Mouse (Mus musculus) forebrain, postnatal 0 days (tissue): ENCODE measurements at regions not wholly inside any gene's neighbourhood (a gene's known extent, or its start where the extent isn't known, plus 50 kb on each side); places are given as distances from the start of the nearest gene placed in this dataset.

Experiments
- ATAC-seq: fragments of 200-750 bp; cut with Nextera tagmentation; 2 replicates; pipeline ENCODE4 v1.8.0; 2017; ENCODE audit warnings: mild to moderate bottlenecking, moderate library complexity
- DNase-seq: peaks from one replicate; pipeline ENCODE4 v3.0.0-alpha.2; 2015
- H3K27ac ChIP-seq: fragments of 300-500 bp; sonication (generic); 2 replicates; pipeline ENCODE4 v1.5.1; 2014; ENCODE audit warnings: low read depth, mild to moderate bottlenecking, antibody characterized with exemption, low read length, moderate library complexity, mixed read lengths
- H3K27me3 ChIP-seq: fragments of 300-500 bp; sonication (generic); 2 replicates; pipeline ENCODE4 v1.6.1; 2014; ENCODE audit warnings: mild to moderate bottlenecking, low read length, mixed read lengths; ENCODE audit not compliant: insufficient read depth
- H3K36me3 ChIP-seq: fragments of 300-500 bp; sonication (generic); 2 replicates; pipeline ENCODE4 v1.6.1; 2014; ENCODE audit warnings: mild to moderate bottlenecking, moderate library complexity; ENCODE audit not compliant: insufficient read depth
- H3K4me1 ChIP-seq: fragments of 300-500 bp; sonication (generic); 2 replicates; pipeline ENCODE4 v1.6.1; 2014; ENCODE audit warnings: antibody characterized with exemption; ENCODE audit not compliant: insufficient read depth
- H3K4me2 ChIP-seq: fragments of 300-500 bp; sonication (generic); 2 replicates; pipeline ENCODE4 v1.6.1; 2014; ENCODE audit warnings: low read depth, mild to moderate bottlenecking, moderate library complexity
- H3K4me3 ChIP-seq: fragments of 300-500 bp; sonication (generic); 2 replicates; pipeline ENCODE4 v1.5.1; 2014; ENCODE audit warnings: low read depth, low read length, mixed read lengths
- H3K9ac ChIP-seq: fragments of 300-500 bp; sonication (generic); 2 replicates; pipeline ENCODE4 v1.6.1; 2014; ENCODE audit warnings: mild to moderate bottlenecking
- H3K9me3 ChIP-seq: fragments of 300-500 bp; sonication (generic); 2 replicates; pipeline ENCODE4 v1.6.1; 2016; ENCODE audit warnings: low read length
- CTCF ChIP-seq: sonication (generic); IDR thresholded peaks from 2 replicates; pipeline ENCODE4 v1.5.1; 2016; ENCODE audit warnings: antibody characterized with exemption, control low read depth, low read depth
- WGBS: fragments of 180-500 bp; shearing (Covaris S2); extraction: QIAGEN DNeasy Blood & Tissue Kit; methylation state at CpG from one replicate; pipeline ENCODE4 v1.1.7; 2014; 5-methylcytosine and 5-hydroxymethylcytosine counted together

DNA sequence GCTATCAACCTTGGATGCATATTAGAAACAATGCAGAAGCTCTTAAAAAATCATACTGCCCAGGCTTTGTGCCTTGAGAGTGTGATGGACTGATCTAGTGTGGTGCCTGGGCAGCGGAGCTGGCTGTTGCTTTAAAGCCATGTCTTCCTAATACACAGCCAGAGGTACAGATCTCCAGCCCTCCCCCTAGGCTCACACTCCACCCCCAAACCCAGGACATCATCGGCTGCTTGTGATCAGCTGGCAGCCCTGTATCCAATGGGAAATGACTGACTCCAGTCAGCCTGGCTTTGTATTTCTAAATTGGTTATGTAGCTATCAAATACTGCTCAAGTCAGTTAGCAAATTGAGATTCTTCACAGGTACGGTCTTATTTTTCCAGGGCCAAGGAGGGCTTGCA lies 259.2 kb upstream of the Ppp2r3a start:
- H3K27me3 ChIP-seq, result no peaks in the 10 kb centered on the region
- H3K9me3 ChIP-seq, result no peaks in the 10 kb centered on the region
- no peak overlapping the region for H3K9ac ChIP-seq
- peak; percentile 48; the same call in 1 of the 2 replicates for ATAC-seq
- DNase-seq, result no peak
- no peak overlapping the region for H3K4me2 ChIP-seq
- no peak for TF ChIP-seq CTCF
- WGBS, result 74% methylated on average over 3 of the region's 3 CpGs
- H3K4me1 ChIP-seq, result no peaks in the 10 kb centered on the region
- no peak overlapping the region for H3K27ac ChIP-seq
- H3K4me3 ChIP-seq, result no peak overlapping the region
- H3K36me3 ChIP-seq, result no peaks in the 10 kb centered on the region

DNA sequence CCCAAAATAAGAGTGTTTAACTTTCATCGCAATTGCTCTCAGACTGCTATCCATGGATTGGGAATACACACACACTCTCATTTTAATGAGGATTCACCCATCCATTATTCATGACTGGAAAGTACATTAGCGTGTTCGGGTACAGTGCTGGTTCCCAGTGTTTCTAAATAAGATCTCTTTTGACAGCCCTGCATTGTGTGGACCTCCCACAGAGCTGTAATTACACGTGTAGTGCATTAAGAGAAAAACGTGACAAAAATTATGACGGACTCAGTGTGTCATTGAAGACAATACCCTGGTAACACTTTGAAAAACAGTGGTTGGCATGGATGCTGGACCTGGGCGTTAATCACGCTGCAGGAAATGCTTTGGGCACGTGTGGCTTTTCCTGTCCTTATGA lies 257.6 kb upstream of the Ppp2r3a start:
- no peak for ATAC-seq
- Histone ChIP-seq H3K4me1 (no peaks in the 10 kb centered on the region), H3K4me3 (no peak overlapping the region), H3K27ac (no peak overlapping the region), H3K9ac (no peak overlapping the region), H3K9me3 (no peaks in the 10 kb centered on the region), H3K4me2 (no peak overlapping the region), H3K27me3 (no peaks in the 10 kb centered on the region), H3K36me3 (no peaks in the 10 kb centered on the region)
- no peak for TF ChIP-seq CTCF
- no peak for DNase-seq
- 34% methylated on average over 9 of the region's 9 CpGs for WGBS

DNA sequence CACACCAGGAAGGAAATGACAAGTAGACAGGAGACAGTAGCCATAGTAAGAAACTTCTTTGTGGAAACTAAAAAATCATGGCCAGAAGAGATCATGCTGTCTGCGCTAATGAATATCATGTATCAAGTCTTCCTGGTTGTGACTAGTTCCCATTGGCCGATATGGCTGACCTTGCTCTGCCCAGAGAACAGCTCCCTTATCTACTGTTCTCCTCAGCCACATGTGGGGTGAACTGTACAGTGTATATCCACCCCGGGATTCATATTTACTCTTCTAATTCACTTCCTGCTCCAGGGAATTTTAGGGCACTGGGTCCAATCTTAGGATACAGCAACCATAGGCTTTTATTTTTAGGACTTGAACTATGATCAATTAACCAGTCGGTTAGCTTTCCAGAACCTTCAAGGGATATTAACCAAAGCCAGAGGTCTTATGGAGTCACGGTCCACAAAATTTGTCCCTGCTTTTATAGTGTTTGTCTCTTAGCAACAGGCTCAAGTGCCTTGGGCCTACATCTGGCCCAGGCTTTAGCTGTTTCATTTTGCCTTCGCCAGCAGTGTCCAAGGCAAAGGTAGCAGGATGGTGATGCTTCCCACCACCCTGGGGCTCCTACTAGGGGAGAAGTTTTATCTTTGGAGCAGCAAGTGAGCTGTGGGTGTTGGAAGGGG lies 255.6 kb upstream of the Ppp2r3a start:
- Histone ChIP-seq H3K4me2 (no peak overlapping the region), H3K27ac (no peak overlapping the region), H3K9ac (no peak overlapping the region), H3K4me1 (no peaks in the 10 kb centered on the region), H3K36me3 (no peaks in the 10 kb centered on the region), H3K9me3 (no peaks in the 10 kb centered on the region), H3K27me3 (no peaks in the 10 kb centered on the region), H3K4me3 (no peak overlapping the region)
- WGBS, result 86% methylated on average over 6 of the region's 6 CpGs
- ATAC-seq (no peak), DNase-seq (no peak)
- no peak for TF ChIP-seq CTCF

DNA sequence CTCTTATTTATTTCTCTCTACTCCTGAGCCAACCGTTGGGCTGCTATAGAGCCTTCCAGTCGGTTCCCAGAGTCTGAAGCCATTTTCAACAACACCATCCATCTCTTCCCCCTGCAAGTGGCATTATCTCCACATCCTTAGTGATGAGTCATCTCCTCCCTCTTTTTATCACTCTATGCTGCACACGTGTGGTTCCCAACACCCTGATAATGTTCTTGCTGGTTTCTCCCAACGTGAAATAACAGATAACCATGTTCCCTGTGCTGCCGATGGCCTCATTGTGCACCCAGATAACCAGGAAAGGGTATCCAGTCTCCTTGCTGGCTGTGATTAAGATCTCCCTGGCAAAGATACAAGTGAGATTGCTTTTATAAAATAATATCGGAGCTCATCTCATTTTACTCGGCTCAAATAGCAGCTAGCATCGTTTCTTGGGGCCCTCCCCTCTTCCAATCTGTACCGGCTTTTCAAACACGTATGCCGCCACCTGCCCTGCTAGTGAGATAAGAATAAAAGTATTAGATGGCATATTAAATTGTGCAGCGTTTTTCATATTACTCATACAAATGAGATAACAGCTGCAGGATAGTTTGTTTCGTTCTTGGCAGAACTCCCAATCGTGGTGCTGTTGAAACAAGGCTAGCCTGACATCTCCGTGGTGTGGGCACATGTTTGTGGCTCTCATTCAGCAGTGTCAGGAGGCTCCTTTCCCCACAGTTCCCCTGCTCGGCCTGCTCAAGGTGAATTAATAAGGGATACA lies 250.3 kb upstream of the Ppp2r3a start:
- H3K4me1 ChIP-seq, result no peaks in the 10 kb centered on the region
- no peak overlapping the region for H3K9ac ChIP-seq
- no peak overlapping the region for H3K27ac ChIP-seq
- H3K9me3 ChIP-seq, result no peaks in the 10 kb centered on the region
- 48% methylated on average over 16 of the region's 16 CpGs for WGBS
- DNase-seq (peak; percentile 39), ATAC-seq (peak; percentile 29; the same call in 1 of the 2 replicates)
- H3K4me2 ChIP-seq, result no peak overlapping the region
- no peak for TF ChIP-seq CTCF
- no peaks in the 10 kb centered on the region for H3K27me3 ChIP-seq
- no peak overlapping the region for H3K4me3 ChIP-seq
- H3K36me3 ChIP-seq, result no peaks in the 10 kb centered on the region

DNA sequence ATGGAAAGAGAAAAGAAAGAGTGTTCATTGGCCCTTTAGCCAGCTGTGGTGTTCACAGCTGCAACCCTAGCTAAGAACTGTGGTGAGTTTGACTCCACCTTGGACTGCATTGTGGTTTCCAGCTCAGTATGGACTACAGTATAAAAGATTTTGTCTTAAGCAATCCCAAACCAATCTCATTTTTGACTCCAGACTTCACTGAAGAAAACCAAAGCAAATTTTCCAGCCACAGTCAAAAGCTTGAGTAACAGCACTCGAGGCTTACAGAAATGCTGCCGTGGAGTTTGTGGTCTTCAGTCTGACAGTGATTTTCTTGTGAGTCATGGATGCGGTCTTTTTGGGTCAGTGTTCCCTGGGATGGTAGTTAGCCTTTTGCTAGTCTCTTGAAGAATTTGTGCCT lies 249.4 kb upstream of the Ppp2r3a start:
- Histone ChIP-seq H3K4me1 (no peaks in the 10 kb centered on the region), H3K4me3 (no peak overlapping the region), H3K36me3 (no peaks in the 10 kb centered on the region), H3K4me2 (no peak overlapping the region), H3K27me3 (no peaks in the 10 kb centered on the region), H3K27ac (no peak overlapping the region), H3K9ac (no peak overlapping the region), H3K9me3 (no peaks in the 10 kb centered on the region)
- TF ChIP-seq CTCF, result no peak
- WGBS, result 88% methylated on average over 3 of the region's 3 CpGs
- DNase-seq (no peak), ATAC-seq (no peak)

DNA sequence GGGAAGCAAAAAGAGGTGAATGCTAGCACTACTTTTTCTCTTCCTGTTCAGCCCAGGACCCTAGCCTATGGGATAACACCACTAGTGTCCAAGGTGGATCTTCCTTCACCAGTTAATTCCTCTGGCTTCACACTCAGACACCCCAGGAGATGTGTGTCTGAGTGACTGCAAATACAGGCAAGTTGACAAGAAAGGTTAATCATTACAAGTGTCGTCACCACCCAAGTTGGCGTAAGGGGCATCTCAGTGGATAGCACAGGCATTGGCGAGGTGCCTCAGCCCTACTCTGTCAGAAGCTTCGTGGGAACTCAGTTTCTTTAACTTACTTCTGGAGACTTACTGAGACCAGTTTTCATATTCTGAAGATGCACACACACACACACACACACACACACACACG lies 247.1 kb upstream of the Ppp2r3a start:
- Histone ChIP-seq H3K9ac (no peak overlapping the region), H3K4me1 (no peaks in the 10 kb centered on the region), H3K27ac (no peak overlapping the region), H3K27me3 (no peaks in the 10 kb centered on the region), H3K9me3 (no peaks in the 10 kb centered on the region), H3K36me3 (no peaks in the 10 kb centered on the region), H3K4me2 (no peak overlapping the region), H3K4me3 (no peak overlapping the region)
- WGBS, result 94% methylated on average over 5 of the region's 5 CpGs
- ATAC-seq, result no peak
- no peak for DNase-seq
- no peak for TF ChIP-seq CTCF

DNA sequence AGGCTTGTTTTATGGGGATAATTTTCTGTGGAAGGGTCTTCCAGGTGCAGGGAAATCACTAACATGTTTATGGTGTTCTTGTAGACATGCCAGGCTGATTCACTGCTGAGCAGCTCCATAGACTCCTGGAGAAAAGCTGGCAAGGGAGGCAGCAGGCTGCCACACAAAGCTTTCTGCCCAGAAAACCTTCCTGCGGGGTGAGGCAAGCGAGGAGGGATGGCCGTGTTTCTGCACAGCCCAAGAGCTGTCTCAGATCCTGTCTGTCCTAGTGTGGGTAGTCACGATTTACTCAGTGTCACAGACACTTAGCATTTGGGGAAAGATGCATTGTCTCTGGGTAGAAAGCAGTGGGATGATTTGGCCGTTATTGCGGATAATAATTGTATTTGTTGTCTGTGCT lies 244.2 kb upstream of the Ppp2r3a start:
- Histone ChIP-seq H3K4me2 (peak overlapping the region; percentile 13; the same call in 1 of the 2 replicates), H3K9me3 (no peaks in the 10 kb centered on the region), H3K27me3 (no peaks in the 10 kb centered on the region), H3K9ac (peak overlapping the region; percentile 18; the same call in 1 of the 2 replicates), H3K27ac (peak overlapping the region; percentile 40; the same call in 1 of the 2 replicates), H3K36me3 (no peaks in the 10 kb centered on the region), H3K4me1 (no peaks in the 10 kb centered on the region), H3K4me3 (no peak overlapping the region)
- ATAC-seq (peak; percentile 54), DNase-seq (peak; percentile 64)
- no peak for TF ChIP-seq CTCF
- WGBS, result 25% methylated on average over 6 of the region's 6 CpGs
